Mouse (Mus musculus) thymus, postnatal 36 days (tissue): Measurements from ENCODE around the gene Trim14.

ENCODE experiments used
- DNase-seq, 2 experiments: peaks; one replicate each; pipeline ENCODE4 v3.0.0; 2022; ENCODE audit warnings: mixed read lengths in 2 of 2

Trim14 gene

GRCm38 (mm10) chr4:46475101-46475500 is 60.8 kb downstream of the Trim14 start:
- DNase-seq: no peak

GRCm38 (mm10) chr4:46465740-46466139 is 70.2 kb downstream of the Trim14 start:
- no peak for DNase-seq

- peak; percentile 75 to 76 for DNase-seq
Observed at GRCm38 (mm10) chr4:46463130-46463830, 72.7 kb downstream of the Trim14 start.

- no peak for DNase-seq
Observed at GRCm38 (mm10) chr4:46458411-46458810, 77.5 kb downstream of the Trim14 start.

- DNase-seq: no peak
Observed at GRCm38 (mm10) chr4:46457186-46457585, 78.8 kb downstream of the Trim14 start.

GRCm38 (mm10) chr4:46456762-46457161 is 79.2 kb downstream of the Trim14 start:
- no peak for DNase-seq

GRCm38 (mm10) chr4:46454097-46454864 is 81.7 kb downstream of the Trim14 start:
- no peak for DNase-seq

- no peak for DNase-seq
Observed at GRCm38 (mm10) chr4:46452855-46453719, 82.9 kb downstream of the Trim14 start.

GRCm38 (mm10) chr4:46452481-46452850 is 83.5 kb downstream of the Trim14 start:
- peak; percentile 60 to 68 for DNase-seq

- peak; percentile 73 to 79 for DNase-seq
Observed at GRCm38 (mm10) chr4:46451758-46452480, 84.0 kb downstream of the Trim14 start.

GRCm38 (mm10) chr4:46451240-46451757 is 84.6 kb downstream of the Trim14 start:
- peak; percentile 83 for DNase-seq

GRCm38 (mm10) chr4:46450519-46451131 is 85.3 kb downstream of the Trim14 start, which contains the start of gene Anp32b:
TSS of gene Anp32b (plus strand) at chr4:46450902.
- peak; percentile 95 to 96 for DNase-seq

GRCm38 (mm10) chr4:46450020-46450518 is 85.9 kb downstream of the Trim14 start:
- DNase-seq: no peak

- DNase-seq: peak; percentile 42 to 59
Observed at GRCm38 (mm10) chr4:46448886-46449285, 87.1 kb downstream of the Trim14 start.

GRCm38 (mm10) chr4:46447461-46447860 is 88.5 kb downstream of the Trim14 start:
- DNase-seq: peak in 1 of 2 experiments; percentile 27

- peak; percentile 36 to 44 for DNase-seq
Observed at GRCm38 (mm10) chr4:46445237-46445945, 90.5 kb downstream of the Trim14 start.
